Mouse (Mus musculus): ENCODE results near the gene Map3k12.

Map3k12 gene

GRCm38 (mm10) chr15:102502254-102502840 is 14.5 kb downstream of the Map3k12 start:
- no peak for DNase-seq

- no peak for DNase-seq
Observed at GRCm38 (mm10) chr15:102501084-102501814, 15.6 kb downstream of the Map3k12 start.

GRCm38 (mm10) chr15:102500479-102500878 is 16.4 kb downstream of the Map3k12 start:
- no peak for DNase-seq

- DNase-seq: no peak
Observed at GRCm38 (mm10) chr15:102499851-102500250, 17.0 kb downstream of the Map3k12 start.

GRCm38 (mm10) chr15:102499370-102499769 is 17.5 kb downstream of the Map3k12 start:
- DNase-seq: no peak

GRCm38 (mm10) chr15:102498322-102498721 is 18.5 kb downstream of the Map3k12 start:
- no peak for DNase-seq

- DNase-seq: no peak
Observed at GRCm38 (mm10) chr15:102487664-102488063, 29.2 kb downstream of the Map3k12 start.

- no peak for DNase-seq
Observed at GRCm38 (mm10) chr15:102485853-102486252, 31.0 kb downstream of the Map3k12 start.

- no peak for DNase-seq
Observed at GRCm38 (mm10) chr15:102483136-102483535, 33.7 kb downstream of the Map3k12 start.

GRCm38 (mm10) chr15:102474520-102474919 is 42.3 kb downstream of the Map3k12 start:
- DNase-seq: no peak

GRCm38 (mm10) chr15:102473246-102473645 is 43.6 kb downstream of the Map3k12 start:
- no peak for DNase-seq

- no peak for DNase-seq
Observed at GRCm38 (mm10) chr15:102471727-102472126, 45.1 kb downstream of the Map3k12 start.

- DNase-seq: no peak
Observed at GRCm38 (mm10) chr15:102471295-102471645, 45.6 kb downstream of the Map3k12 start.

- DNase-seq: peak; percentile 88
Observed at GRCm38 (mm10) chr15:102470605-102471294, 46.1 kb downstream of the Map3k12 start.

- DNase-seq: peak; percentile 95
Observed at GRCm38 (mm10) chr15:102470183-102470604, 46.7 kb downstream of the Map3k12 start, which contains the start of gene Pcbp2. Gene Pcbp2 (plus strand): TSS chr15:102470539.

GRCm38 (mm10) chr15:102468675-102469370 is 48.0 kb downstream of the Map3k12 start:
- no peak for DNase-seq

GRCm38 (mm10) chr15:102463666-102464065 is 53.2 kb downstream of the Map3k12 start:
- no peak for DNase-seq

GRCm38 (mm10) chr15:102461430-102462075 is 55.3 kb downstream of the Map3k12 start:
- DNase-seq: no peak

- DNase-seq: no peak
Observed at GRCm38 (mm10) chr15:102460971-102461370, 55.9 kb downstream of the Map3k12 start.

- no peak for DNase-seq
Observed at GRCm38 (mm10) chr15:102460409-102460808, 56.5 kb downstream of the Map3k12 start.

GRCm38 (mm10) chr15:102459847-102460246 is 57.0 kb downstream of the Map3k12 start:
- no peak for DNase-seq

GRCm38 (mm10) chr15:102459381-102459780 is 57.5 kb downstream of the Map3k12 start:
- no peak for DNase-seq

- DNase-seq: peak; percentile 74
Observed at GRCm38 (mm10) chr15:102458904-102459317, 58.0 kb downstream of the Map3k12 start, which contains the start of gene Prr13. Gene Prr13 (plus strand): TSS chr15:102459028.
